Mouse (Mus musculus) ES-E14 (cell line): ENCODE measurements around the gene Polr1e. TPM values are rescaled to one million over a fixed set of nuclear protein-coding genes. Genes with fewer than 3 reads are reported as not detected.
"Not testable (repeated sequence)": the region's sequence is repeated elsewhere in the genome, so short reads cannot be mapped to it uniquely, and the experiment has no call there.

Experiments
- DNase-seq: peaks from one replicate; pipeline ENCODE4 v3.0.0-alpha.2; 2013; ENCODE audit warnings: low read depth, low spot score
- H3K27ac ChIP-seq: 2 replicates; pipeline ENCODE4 v1.5.1; 2012; ENCODE audit warnings: low read depth, mild to moderate bottlenecking, low read length, moderate library complexity, mixed read lengths; ENCODE audit not compliant: poor library complexity, insufficient read depth, severe bottlenecking
- H3K36me3 ChIP-seq: 2 replicates; pipeline ENCODE4 v1.6.1; 2012; ENCODE audit warnings: mild to moderate bottlenecking, low read length, moderate library complexity, mixed read lengths; ENCODE audit not compliant: control insufficient read depth, poor library complexity, insufficient read depth, severe bottlenecking
- H3K4me1 ChIP-seq, 2 experiments: fragments of 150-350 bp in 1 of 2; sonication (generic) in 1 of 2; 2 replicates each; pipeline ENCODE4 v1.6.1; 2012; ENCODE audit warnings: low read length in 2 of 2, mild to moderate bottlenecking in 1 of 2, mixed read lengths in 1 of 2; ENCODE audit not compliant: control insufficient read depth in 2 of 2, insufficient read depth in 2 of 2, poor library complexity in 1 of 2
- H3K4me3 ChIP-seq, 2 experiments: fragments of 150-350 bp in 1 of 2; sonication (generic) in 1 of 2; 2 replicates each; pipeline ENCODE4 v1.5.1; 2012; ENCODE audit warnings: low read length in 2 of 2, low read depth in 1 of 2, mild to moderate bottlenecking in 1 of 2, mixed read lengths in 1 of 2; ENCODE audit not compliant: insufficient read depth in 1 of 2, poor library complexity in 1 of 2, severe bottlenecking in 1 of 2
- H3K9ac ChIP-seq: 2 replicates; pipeline ENCODE4 v1.6.1; 2012; ENCODE audit warnings: low read depth, mild to moderate bottlenecking, low read length, mixed read lengths; ENCODE audit not compliant: poor library complexity, insufficient read depth, severe bottlenecking
- H3K9me3 ChIP-seq: fragments of 150-350 bp; sonication (generic); 2 replicates; pipeline ENCODE4 v1.6.1; 2012; ENCODE audit warnings: low read depth, mild to moderate bottlenecking, low read length; ENCODE audit not compliant: control insufficient read depth, insufficient read depth
- CHD2 ChIP-seq: IDR thresholded peaks from 2 replicates; pipeline ENCODE4 v1.6.1; 2014; ENCODE audit warnings: mild to moderate bottlenecking, low read depth, low read length, inconsistent platforms
- HCFC1 ChIP-seq: IDR thresholded peaks from 2 replicates; pipeline ENCODE4 v1.6.1; 2012; ENCODE audit warnings: low read length, inconsistent platforms, borderline replicate concordance; ENCODE audit not compliant: insufficient read depth
- MAFK ChIP-seq: IDR thresholded peaks from 2 replicates; pipeline ENCODE4 v1.6.1; 2014; ENCODE audit warnings: mild to moderate bottlenecking, low read depth, low read length, inconsistent platforms; ENCODE audit not compliant: insufficient read depth
- ZC3H11A ChIP-seq: IDR thresholded peaks from 2 replicates; pipeline ENCODE4 v1.6.1; 2012; ENCODE audit warnings: low read depth, mild to moderate bottlenecking, inconsistent platforms, low read length, borderline replicate concordance
- ZNF384 ChIP-seq: IDR thresholded peaks from 2 replicates; pipeline ENCODE4 v1.6.1; 2012; ENCODE audit warnings: low read depth, low read length, inconsistent platforms
- in situ Hi-C, 2 experiments: fragments of 600-800 bp; cut with MboI; formaldehyde crosslinking; loops; one replicate each; pipeline ENCODE4 v1.15.1; 2025; ENCODE audit warnings: low sequenced_read_pairs in 2 of 2, inconsistent platforms in 1 of 2; ENCODE audit not compliant: unreplicated experiment in 2 of 2
- total RNA-seq: library from RNA; depleted of rRNA; stranded (reverse); fragments of 300-350 nt; gene quantifications from 2 replicates; pipeline ENCODE4 v1.2.3, GENCODE M21; 2012

Gene Polr1e
- total RNA-seq, 1 experiment, result 33.0 TPM

GRCm38 (mm10) chr4:45034693-45035628, 16.6 kb downstream of the Polr1e start:
- in situ Hi-C loops, result no loop called here
- TF ChIP-seq CHD2 (no peak), ZC3H11A (no peak), MAFK (no peak), HCFC1 (no peak), ZNF384 (no peak)
- Histone ChIP-seq H3K9me3 (no peaks in the 10 kb centered on the region), H3K4me3 (no peak overlapping the region), H3K4me1 (no peaks in the 10 kb centered on the region), H3K9ac (no peak overlapping the region), H3K27ac (no peak overlapping the region), H3K36me3 (peaks cover 26% of the 10 kb centered on the region)
- DNase-seq, result no peak

- in situ Hi-C loops, result no loop called here
- Histone ChIP-seq H3K4me1 (no peaks in the 10 kb centered on the region), H3K36me3 (peaks cover 17% of the 10 kb centered on the region), H3K9ac (no peak overlapping the region), H3K4me3 (no peak overlapping the region), H3K9me3 (no peaks in the 10 kb centered on the region), H3K27ac (no peak overlapping the region)
- DNase-seq, result no peak
- TF ChIP-seq ZC3H11A, result no peak
- TF ChIP-seq CHD2, result no peak
- no peak for TF ChIP-seq MAFK
- TF ChIP-seq ZNF384, result no peak
- no peak for TF ChIP-seq HCFC1
Measured at GRCm38 (mm10) chr4:45036048-45036447, 17.7 kb downstream of the Polr1e start.

- Histone ChIP-seq H3K4me1 (no peaks in the 10 kb centered on the region), H3K36me3 (peaks cover 17% of the 10 kb centered on the region), H3K9me3 (no peaks in the 10 kb centered on the region), H3K27ac (no peak overlapping the region), H3K4me3 (no peak overlapping the region), H3K9ac (no peak overlapping the region)
- in situ Hi-C loops, result no loop called here
- TF ChIP-seq ZC3H11A (no peak), MAFK (no peak), CHD2 (no peak), ZNF384 (no peak), HCFC1 (no peak)
- DNase-seq, result no peak
Measured at GRCm38 (mm10) chr4:45036571-45036970, 18.2 kb downstream of the Polr1e start.

GRCm38 (mm10) chr4:45037455-45038410, 19.4 kb downstream of the Polr1e start:
- in situ Hi-C loops, result no loop called here

GRCm38 (mm10) chr4:45038879-45039278, 20.5 kb downstream of the Polr1e start:
- H3K4me1 ChIP-seq, H3K4me3 ChIP-seq, H3K9ac ChIP-seq, in situ Hi-C loops, H3K27ac ChIP-seq, H3K9me3 ChIP-seq, DNase-seq, H3K36me3 ChIP-seq: not testable (repeated sequence)

More at GRCm38 (mm10) chr4:45037455-45038410, 19.4 kb downstream of the Polr1e start:
- no peak overlapping the region for H3K4me3 ChIP-seq
- H3K9me3 ChIP-seq, result no peaks in the 10 kb centered on the region
- no peaks in the 10 kb centered on the region for H3K4me1 ChIP-seq
- TF ChIP-seq CHD2 (no peak), ZC3H11A (no peak)
- DNase-seq, result no peak
- H3K36me3 ChIP-seq, result peaks cover 6% of the 10 kb centered on the region
- H3K9ac ChIP-seq, result no peak overlapping the region
- no peak overlapping the region for H3K27ac ChIP-seq

- H3K4me1 ChIP-seq, H3K4me3 ChIP-seq, H3K36me3 ChIP-seq, H3K9ac ChIP-seq, DNase-seq, H3K27ac ChIP-seq, H3K9me3 ChIP-seq, in situ Hi-C loops: not testable (repeated sequence)
Measured at GRCm38 (mm10) chr4:45039546-45039945, 21.2 kb downstream of the Polr1e start.
